Mouse (Mus musculus) intestine, postnatal 0 days (tissue): ENCODE data around the gene Espnl. TPM values are rescaled to one million over a fixed set of nuclear protein-coding genes. Genes with fewer than 3 reads are reported as not detected.

Experiments used
- ATAC-seq: fragments of 200-750 bp; cut with Nextera tagmentation; 2 replicates; pipeline ENCODE4 v1.8.0; 2017; ENCODE audit warnings: mild to moderate bottlenecking, moderate TSS enrichment, moderate library complexity
- H3K27ac ChIP-seq: fragments of 300-500 bp; sonication (generic); 2 replicates; pipeline ENCODE4 v1.5.1; 2014; ENCODE audit warnings: mild to moderate bottlenecking, low read depth, low read length, moderate library complexity
- H3K27me3 ChIP-seq: fragments of 300-500 bp; sonication (generic); replicated peaks from 2 replicates; pipeline ENCODE4 v1.6.1; 2014; ENCODE audit warnings: low read length, mixed read lengths; ENCODE audit not compliant: control insufficient read depth, insufficient read depth
- H3K36me3 ChIP-seq: fragments of 300-500 bp; sonication (generic); 2 replicates; pipeline ENCODE4 v1.6.1; 2014; ENCODE audit warnings: mild to moderate bottlenecking, moderate library complexity; ENCODE audit not compliant: control insufficient read depth, insufficient read depth
- H3K4me1 ChIP-seq: fragments of 300-500 bp; sonication (generic); replicated peaks from 2 replicates; pipeline ENCODE4 v1.6.1; 2014; ENCODE audit warnings: antibody characterized with exemption, low read length, mixed read lengths; ENCODE audit not compliant: control insufficient read depth, insufficient read depth
- H3K4me2 ChIP-seq: fragments of 300-500 bp; sonication (generic); replicated peaks from 2 replicates; pipeline ENCODE4 v1.6.1; 2014; ENCODE audit warnings: low read depth, mild to moderate bottlenecking, moderate library complexity
- H3K4me3 ChIP-seq: fragments of 300-500 bp; sonication (generic); 2 replicates; pipeline ENCODE4 v1.5.1; 2014; ENCODE audit warnings: low read depth, low read length
- H3K9ac ChIP-seq: fragments of 300-500 bp; sonication (generic); 2 replicates; pipeline ENCODE4 v1.6.1; 2014; ENCODE audit warnings: mild to moderate bottlenecking, low read depth, low read length
- H3K9me3 ChIP-seq: fragments of 300-500 bp; sonication (generic); 2 replicates; pipeline ENCODE4 v1.6.1; 2016; ENCODE audit warnings: mixed run types; ENCODE audit not compliant: control insufficient read depth
- CTCF ChIP-seq: sonication (generic); IDR thresholded peaks from 2 replicates; pipeline ENCODE4 v1.5.1; 2016; ENCODE audit warnings: low read depth, mild to moderate bottlenecking, control low read depth, antibody characterized with exemption, moderate library complexity
- WGBS: fragments of 180-500 bp; shearing (Covaris S2); extraction: QIAGEN DNeasy Blood & Tissue Kit; methylation state at CpG from one replicate; pipeline ENCODE4 v1.1.7; 2014; 5-methylcytosine and 5-hydroxymethylcytosine counted together
- polyA plus RNA-seq: library from polyadenylated mRNA; unstranded; fragments of >200 nt; fragmentation: Nextera tagmentation; extraction: Ambion mirVana; gene quantifications from 2 replicates; pipeline ENCODE4 v1.2.1, GENCODE M21; 2015

Espnl gene
- polyA plus RNA-seq, 1 experiment from 2014 or later: not detected

DNA sequence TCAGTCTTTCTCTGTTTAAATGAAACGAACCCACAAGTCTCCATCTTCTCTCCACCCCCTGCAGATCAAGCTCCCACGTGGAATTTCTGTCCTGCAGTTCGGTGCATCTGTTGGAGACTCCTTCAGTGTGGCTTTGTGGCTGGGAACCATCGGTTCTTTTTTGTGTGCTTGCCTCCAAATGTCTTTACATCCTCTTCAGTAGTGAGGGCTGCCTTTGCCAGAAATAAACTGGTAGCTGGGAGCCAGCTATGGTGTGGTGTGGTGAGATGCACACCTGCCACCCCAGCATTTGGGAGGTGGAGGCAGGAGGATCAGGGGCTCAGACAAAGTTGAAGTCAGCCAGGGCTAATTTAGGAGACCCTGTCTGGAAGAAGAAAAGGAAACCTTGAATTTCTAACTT is 10.2 kb downstream of the Espnl start:
- WGBS: 50% methylated on average over 4 of the region's 4 CpGs
- TF ChIP-seq CTCF: no peak
- Histone ChIP-seq H3K27ac (no peak overlapping the region), H3K9me3 (no peaks in the 10 kb centered on the region), H3K9ac (no peak overlapping the region), H3K36me3 (no peaks in the 10 kb centered on the region), H3K4me2 (no peak overlapping the region), H3K4me1 (no peaks in the 10 kb centered on the region), H3K4me3 (no peak overlapping the region), H3K27me3 (no peaks in the 10 kb centered on the region)
- no peak for ATAC-seq

DNA sequence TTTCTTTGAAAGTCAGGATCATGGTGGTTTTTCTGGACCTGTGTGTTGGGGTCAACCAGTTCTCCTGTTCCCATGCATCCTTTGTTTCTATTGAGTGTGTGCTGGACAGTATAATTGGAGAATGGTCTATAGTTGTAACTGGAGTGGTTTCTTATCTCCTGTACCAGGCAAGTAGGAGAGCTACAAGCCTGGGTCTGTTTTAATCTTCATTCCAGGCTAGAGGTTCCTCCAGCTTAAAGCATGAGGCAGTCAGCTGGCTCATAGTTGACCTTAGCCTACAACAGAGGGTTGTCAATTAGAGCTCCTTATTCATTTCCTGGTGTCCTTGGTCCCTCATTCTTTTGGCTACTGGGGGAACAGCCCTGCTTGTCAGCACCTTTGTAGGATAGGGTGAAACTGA is 11.7 kb downstream of the Espnl start:
- Histone ChIP-seq H3K27me3 (no peaks in the 10 kb centered on the region), H3K9ac (no peak overlapping the region), H3K4me2 (no peak overlapping the region), H3K4me1 (no peaks in the 10 kb centered on the region), H3K27ac (no peak overlapping the region), H3K36me3 (no peaks in the 10 kb centered on the region), H3K9me3 (no peaks in the 10 kb centered on the region), H3K4me3 (no peak overlapping the region)
- ATAC-seq: no peak
- TF ChIP-seq CTCF: no peak

DNA sequence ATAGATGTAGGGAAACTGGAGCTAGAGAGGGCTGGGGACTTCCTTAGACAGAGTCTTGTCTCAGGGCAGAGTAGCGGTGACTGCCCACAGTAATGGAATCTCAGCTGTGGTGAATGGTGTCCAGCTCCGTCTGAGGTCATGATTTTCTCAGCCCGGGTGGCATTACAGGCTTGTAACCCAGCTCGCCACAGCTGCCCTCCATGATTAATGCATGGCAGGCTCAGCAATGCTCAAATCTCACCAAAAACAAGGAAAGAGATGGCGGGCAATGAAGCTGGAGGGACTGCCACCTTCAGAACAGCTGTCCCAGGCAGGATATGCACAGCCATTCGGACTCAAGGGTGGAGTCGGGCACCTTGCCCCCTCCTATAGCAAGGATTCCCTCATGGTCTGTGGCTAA is 15.5 kb downstream of the Espnl start:
- Histone ChIP-seq H3K4me1 (no peaks in the 10 kb centered on the region), H3K9ac (no peak overlapping the region), H3K9me3 (no peaks in the 10 kb centered on the region), H3K27me3 (no peaks in the 10 kb centered on the region), H3K36me3 (no peaks in the 10 kb centered on the region), H3K27ac (no peak overlapping the region), H3K4me2 (no peak overlapping the region), H3K4me3 (no peak overlapping the region)
- 87% methylated on average over 7 of the region's 7 CpGs for WGBS
- no peak for ATAC-seq
- no peak for TF ChIP-seq CTCF

DNA sequence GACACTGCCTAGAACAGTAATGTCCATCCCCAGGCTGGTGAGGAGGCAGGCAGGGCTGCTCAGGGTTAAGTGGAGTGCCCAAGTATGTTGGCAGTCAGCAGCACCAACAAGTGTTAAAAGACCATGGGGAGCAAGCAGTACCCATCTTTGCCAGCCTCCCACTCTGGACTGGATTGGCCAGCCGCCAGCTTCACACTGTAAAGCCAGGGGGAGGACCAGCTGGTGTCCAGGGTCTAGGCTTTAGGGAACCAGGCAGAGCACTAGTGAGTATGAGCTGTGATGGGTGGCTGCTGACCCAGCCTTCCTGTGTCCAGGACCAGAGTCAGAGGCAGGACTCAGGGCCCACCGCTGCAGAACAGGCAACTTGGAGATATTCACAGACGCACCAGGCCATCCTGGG is 22.1 kb downstream of the Espnl start:
- WGBS: 65% methylated on average over 3 of the region's 3 CpGs
- no peaks in the 10 kb centered on the region for H3K4me1 ChIP-seq
- ATAC-seq: no peak

DNA sequence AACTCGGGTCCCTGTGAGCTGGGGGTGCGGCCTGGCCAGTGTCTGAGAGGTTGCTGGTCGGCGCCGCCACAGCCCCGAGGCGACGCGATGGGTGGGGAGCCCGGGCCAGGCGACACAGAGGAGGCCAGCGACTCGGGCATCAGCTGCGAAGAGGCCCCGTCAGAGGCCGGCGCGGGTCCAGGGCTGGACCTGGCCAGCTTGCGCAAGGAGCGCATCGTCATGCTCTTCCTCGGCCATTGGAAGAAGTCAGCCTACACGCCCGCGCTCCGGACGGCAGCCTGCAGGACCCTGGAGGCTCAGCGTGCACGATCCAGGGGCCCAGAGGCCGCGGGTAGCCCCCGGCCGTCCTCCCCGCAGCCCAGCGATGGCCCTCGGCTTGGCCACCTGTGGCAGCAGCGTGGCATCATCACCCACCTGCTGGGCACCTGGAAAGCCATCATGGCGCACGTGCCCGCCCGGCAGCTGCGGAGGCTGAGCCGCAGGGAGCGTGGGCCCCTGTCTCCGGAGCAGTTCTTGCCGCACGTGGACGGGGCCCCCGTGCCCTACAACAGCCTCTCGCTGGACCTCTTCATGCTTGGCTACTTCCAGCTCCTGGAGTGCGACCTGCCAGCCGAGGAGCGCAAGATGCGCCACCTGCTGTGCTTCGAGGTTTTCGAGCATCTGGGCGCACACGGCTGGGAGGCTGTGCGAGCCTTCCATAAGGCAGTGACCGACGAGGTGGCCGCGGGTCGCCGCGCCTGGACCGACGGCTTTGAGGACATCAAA is 23.2 kb downstream of the Espnl start:
- H3K4me1 ChIP-seq: no peaks in the 10 kb centered on the region
- H3K4me2 ChIP-seq: peak overlapping the region; percentile 49
- H3K27me3 ChIP-seq: peaks cover 39% of the 10 kb centered on the region
- ATAC-seq: no peak
- peak overlapping the region; percentile 21; the same call in 1 of the 2 replicates for H3K4me3 ChIP-seq
- peak; percentile 57 for TF ChIP-seq CTCF
- no peaks in the 10 kb centered on the region for H3K36me3 ChIP-seq
- WGBS: 3% methylated on average over 67 of the region's 68 CpGs
- no peak overlapping the region for H3K9ac ChIP-seq
- H3K27ac ChIP-seq: no peak overlapping the region
- H3K9me3 ChIP-seq: no peaks in the 10 kb centered on the region

More for the DNA sequence above, 22.1 kb downstream of the Espnl start:
- Histone ChIP-seq H3K27me3 (peaks cover 39% of the 10 kb centered on the region), H3K36me3 (no peaks in the 10 kb centered on the region), H3K4me3 (no peak overlapping the region), H3K9me3 (no peaks in the 10 kb centered on the region), H3K9ac (no peak overlapping the region), H3K4me2 (no peak overlapping the region), H3K27ac (no peak overlapping the region)
- no peak for TF ChIP-seq CTCF

DNA sequence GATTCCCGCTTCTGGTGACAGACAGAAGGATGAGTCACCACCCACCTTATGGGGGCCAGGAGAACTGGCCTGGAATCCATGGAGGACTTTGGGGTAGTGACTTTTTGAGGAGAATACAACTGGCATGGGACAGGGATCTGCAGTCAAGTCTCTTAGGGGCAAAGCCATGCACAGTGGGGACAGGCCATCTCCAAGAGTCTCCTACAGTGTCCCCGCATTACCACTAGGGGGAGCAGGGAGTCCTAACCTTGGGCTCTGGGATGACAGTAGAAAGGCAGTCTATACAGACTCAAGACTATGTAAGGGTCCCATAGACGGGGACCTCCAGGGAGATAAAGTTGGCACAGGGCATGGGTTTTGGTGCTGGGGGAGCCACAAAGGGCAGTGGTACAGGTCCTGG is 25.0 kb downstream of the Espnl start:
- ATAC-seq: peak; percentile 42; the same call in 1 of the 2 replicates
- Histone ChIP-seq H3K9ac (no peak overlapping the region), H3K4me1 (no peaks in the 10 kb centered on the region), H3K4me3 (no peak overlapping the region), H3K4me2 (no peak overlapping the region), H3K27ac (no peak overlapping the region), H3K9me3 (no peaks in the 10 kb centered on the region), H3K36me3 (no peaks in the 10 kb centered on the region), H3K27me3 (peaks cover 39% of the 10 kb centered on the region)
- WGBS: 36% methylated on average over 3 of the region's 3 CpGs
- TF ChIP-seq CTCF: peak; percentile 93
